Mouse (Mus musculus): ENCODE measurements around the gene Ryr1.

GRCm38 (mm10) chr7:28960354-28961046 lies 164.5 kb downstream of the Ryr1 start:
- TF ChIP-seq POLR2A (IDR thresholded peaks at IDR 0.05; ENCODE audit: low read depth, low read length) (no peak), CTCF (IDR thresholded peaks at IDR 0.05; ENCODE audit: extremely low read depth, insufficient read length, insufficient replicate concordance, low read depth, low read length) (no peak)
